9 mouse cellular contexts compared by ENCODE assay signal in genomic region chr2:27516289-27516688, GRCm38 (mm10). TPM values are rescaled to one million over a fixed set of nuclear protein-coding genes. Genes with fewer than 3 reads are reported as not detected.
DNase-seq lines count a peak whose midpoint lies in the region; ATAC-seq and TF ChIP-seq lines count a peak whose summit lies in the region.
"Had no signal": no experiment of that assay in that cellular context is flagged by ENCODE, and none has a peak within 500 bp of the region (broad histone marks: within the 10 kb centered on the region; RNA-seq: fewer than 3 reads in every experiment).

No protein-coding gene starts in this region.

- peaks cover 30% of the 10 kb centered on the region for H3K4me1 ChIP-seq in heart, embryonic 15.5 days (replicated peaks)
- H3K4me1 ChIP-seq in G1E (ENCODE audit: insufficient read depth, low read depth, low read length): peaks cover 43% of the 10 kb centered on the region
- peaks cover 9% of the 10 kb centered on the region for H3K4me1 ChIP-seq in hindbrain, embryonic 11.5 days (replicated peaks; ENCODE audit: control insufficient read depth, insufficient read depth, low read length)
- H3K4me1 ChIP-seq in midbrain, embryonic 10.5 days: peaks cover 34% of the 10 kb centered on the region

- TF ChIP-seq CTCF in G1E (IDR thresholded peaks at IDR 0.05; ENCODE audit: low read depth, low read length): no peak

- intact Hi-C loops in heart, postnatal 14 days (cut with DNase I): loop anchor here (2.0 to 5.0 kb wide), 2 partner anchors 41 to 229 kb away; no protein-coding TSS in a partner anchor

- 9% methylated on average over 1 of the region's 1 CpGs for WGBS in heart, embryonic 15.5 days
- 9% methylated on average over 1 of the region's 1 CpGs for WGBS in hindbrain, embryonic 11.5 days
- WGBS in midbrain, embryonic 10.5 days: 13% methylated on average over 1 of the region's 1 CpGs

- H3K9me3 ChIP-seq in heart, embryonic 15.5 days (replicated peaks): no peaks in the 10 kb centered on the region
- H3K9me3 ChIP-seq in G1E (replicated peaks): no peaks in the 10 kb centered on the region
- H3K9me3 ChIP-seq in hindbrain, embryonic 11.5 days (ENCODE audit: control insufficient read depth, low read length): no peaks in the 10 kb centered on the region
- H3K9me3 ChIP-seq in midbrain, embryonic 10.5 days (replicated peaks): no peaks in the 10 kb centered on the region

- H3K9ac ChIP-seq in heart, embryonic 15.5 days: peak overlapping the region; percentile 92; the same call in 1 of the 2 replicates
- peak overlapping the region; percentile 90; the same call in 1 of the 2 replicates for H3K9ac ChIP-seq in hindbrain, embryonic 11.5 days (ENCODE audit: low read depth, low read length)

- H3K36me3 ChIP-seq in heart, embryonic 15.5 days: peaks cover 26% of the 10 kb centered on the region
- peaks cover 57% of the 10 kb centered on the region for H3K36me3 ChIP-seq in G1E (replicated peaks)
- H3K36me3 ChIP-seq in hindbrain, embryonic 11.5 days (ENCODE audit: control insufficient read depth, insufficient read depth, low read length): no peaks in the 10 kb centered on the region
- peaks cover 35% of the 10 kb centered on the region for H3K36me3 ChIP-seq in midbrain, embryonic 10.5 days

- DNase-seq in heart, postnatal 14 days: no peak
- no peak for DNase-seq in G1E (ENCODE audit: low spot score)
- no peak for DNase-seq in hindbrain, embryonic 11.5 days (ENCODE audit: low spot score)
- no peak for DNase-seq in midbrain, embryonic 10.5 days (ENCODE audit: low spot score)
- no peak for DNase-seq in thymus, postnatal 10 days (ENCODE audit: low spot score in 2 of 2)
- no peak for DNase-seq in gastrocnemius, adult 18-20 months (ENCODE audit: low spot score)
- no peak for DNase-seq in ovary, postnatal 36 days (ENCODE audit: low spot score)
- DNase-seq: right cerebral cortex, postnatal 14 days had no signal

- H3K4me3 ChIP-seq in heart, embryonic 15.5 days: peak overlapping the region; percentile 95
- peak overlapping the region; percentile 93; the same call in 1 of the 2 replicates for H3K4me3 ChIP-seq in G1E (ENCODE audit: low read depth, low read length)
- H3K4me3 ChIP-seq in hindbrain, embryonic 11.5 days (ENCODE audit: low read depth, low read length): peak overlapping the region; percentile 82
- peak overlapping the region; percentile 95 for H3K4me3 ChIP-seq in midbrain, embryonic 10.5 days

- no peak overlapping the region for H3K27ac ChIP-seq in heart, embryonic 15.5 days
- H3K27ac ChIP-seq in hindbrain, embryonic 11.5 days (ENCODE audit: low read depth, low read length): no peak overlapping the region
- peak overlapping the region; percentile 91; the same call in 1 of the 2 replicates for H3K27ac ChIP-seq in midbrain, embryonic 10.5 days (replicated peaks)

- no peaks in the 10 kb centered on the region for H3K27me3 ChIP-seq in heart, embryonic 15.5 days
- H3K27me3 ChIP-seq in G1E (ENCODE audit: insufficient read depth, low read length): no peaks in the 10 kb centered on the region
- H3K27me3 ChIP-seq in hindbrain, embryonic 11.5 days (ENCODE audit: control insufficient read depth, insufficient read depth, low read length): no peaks in the 10 kb centered on the region
- H3K27me3 ChIP-seq in midbrain, embryonic 10.5 days (ENCODE audit: low read depth, poor library complexity, severe bottlenecking): no peaks in the 10 kb centered on the region

- H3K4me2 ChIP-seq in heart, embryonic 15.5 days: peak overlapping the region; percentile 76
- H3K4me2 ChIP-seq in hindbrain, embryonic 11.5 days (replicated peaks; ENCODE audit: low read depth, low read length): peak overlapping the region; percentile 80

- no peak for ATAC-seq in heart, embryonic 15.5 days (replicated peaks; ENCODE audit: insufficient number of reproducible peaks, insufficient read depth, low FRiP score, low read depth)
- ATAC-seq in G1E (ENCODE audit: extremely low read depth, insufficient number of reproducible peaks, low FRiP score, poor library complexity, severe bottlenecking): no peak
- ATAC-seq in hindbrain, embryonic 11.5 days (ENCODE audit: low FRiP score): no peak

RNA-seq across cellular contexts. Expression of gene Wdr5, which starts 1.3 kb away (rescaled TPM):
- polyA plus RNA-seq in heart, embryonic 15.5 days (2015; fragmentation: Nextera tagmentation; extraction: Ambion mirVana): 26.7 and 34.0 TPM in 2 replicates
- total RNA-seq in heart, postnatal 14 days (2021): 10 to 100 TPM; 21.4 to 25.3 TPM
- 29.4 and 35.2 TPM in 2 replicates for total RNA-seq in G1E (2014; fragmentation: Nextera tagmentation)
- total RNA-seq in G1E (2017): 58.6 and 62.5 TPM in 2 replicates
- polyA plus RNA-seq in G1E (2012): 107 and 131 TPM in 2 replicates
- polyA plus RNA-seq in hindbrain, embryonic 11.5 days (2014; fragmentation: Nextera tagmentation; extraction: Ambion mirVana): 58.6 and 62.5 TPM in 2 replicates
- 76.3 and 84.1 TPM in 2 replicates for polyA plus RNA-seq in midbrain, embryonic 10.5 days (2016; fragmentation: Nextera tagmentation; extraction: Ambion mirVana)
- 10 to 100 TPM; 16.8 to 18.1 TPM for total RNA-seq in gastrocnemius, adult 18-20 months (2021)

RNA-seq across cellular contexts. Expression of gene Brd3, which starts 8.8 kb away (rescaled TPM):
- 52.9 and 65.0 TPM in 2 replicates for polyA plus RNA-seq in heart, embryonic 15.5 days (2015; fragmentation: Nextera tagmentation; extraction: Ambion mirVana)
- total RNA-seq in heart, postnatal 14 days (2021): 10 to 100 TPM; 39.6 to 41.3 TPM
- 75.2 and 84.1 TPM in 2 replicates for total RNA-seq in G1E (2014; fragmentation: Nextera tagmentation)
- total RNA-seq in G1E (2017): 13.2 and 17.5 TPM in 2 replicates
- 92.1 and 124 TPM in 2 replicates for polyA plus RNA-seq in G1E (2012)
- polyA plus RNA-seq in hindbrain, embryonic 11.5 days (2014; fragmentation: Nextera tagmentation; extraction: Ambion mirVana): 160 and 161 TPM in 2 replicates
- 156 and 166 TPM in 2 replicates for polyA plus RNA-seq in midbrain, embryonic 10.5 days (2016; fragmentation: Nextera tagmentation; extraction: Ambion mirVana)
- 10 to 100 TPM; 21.8 to 23.0 TPM for total RNA-seq in gastrocnemius, adult 18-20 months (2021)
